Mouse (Mus musculus) E14TG2a.4 (cell line): ENCODE data around the gene Trip6.

Experiments used
- CTCF ChIP-seq: conservative IDR thresholded peaks from 2 replicates; pipeline ENCODE4 v1.5.1; 2014; ENCODE audit warnings: low read length
- NANOG ChIP-seq: IDR thresholded peaks from 2 replicates; pipeline ENCODE4 v1.6.1; 2014; ENCODE audit warnings: borderline replicate concordance, low read length, mixed read lengths

GRCm38 (mm10) chr5:137346388-137346787, 32.2 kb upstream of the Trip6 start:
- TF ChIP-seq CTCF (no peak), NANOG (no peak)
